Mouse (Mus musculus): Measurements from ENCODE around the gene Olfr937. TPM values are rescaled to one million over a fixed set of nuclear protein-coding genes. Genes with fewer than 3 reads are reported as not detected.

The Olfr937 gene
- polyA plus RNA-seq (2012; rRNA removed) = not detected in 2 replicates

DNA sequence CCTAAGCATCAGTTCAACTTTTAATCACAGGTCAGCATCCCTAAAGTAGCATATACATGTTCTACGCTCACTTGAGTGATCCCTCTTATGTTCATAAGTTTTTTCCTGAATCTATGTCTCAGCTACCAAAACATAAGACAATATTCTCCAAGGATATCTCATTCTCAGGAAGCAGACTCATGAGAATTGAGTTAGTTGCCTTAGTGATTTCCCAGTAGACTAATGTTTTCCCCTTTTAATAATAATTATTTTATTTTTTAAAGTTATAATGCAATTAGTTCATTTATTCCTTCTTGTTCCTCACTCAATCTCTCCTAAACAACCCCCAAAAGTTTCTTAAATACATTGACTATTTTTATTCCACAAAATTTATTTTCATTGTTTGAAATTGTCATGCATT lies at the start of gene Olfr937:
TSS of gene Olfr937 (minus strand) at position 101 of the 400 bp plus-strand sequence.
- DNase-seq (ENCODE audit: low read depth, low spot score) = no peak
- 69% methylated on average over 1 of the region's 1 CpGs for WGBS

DNA sequence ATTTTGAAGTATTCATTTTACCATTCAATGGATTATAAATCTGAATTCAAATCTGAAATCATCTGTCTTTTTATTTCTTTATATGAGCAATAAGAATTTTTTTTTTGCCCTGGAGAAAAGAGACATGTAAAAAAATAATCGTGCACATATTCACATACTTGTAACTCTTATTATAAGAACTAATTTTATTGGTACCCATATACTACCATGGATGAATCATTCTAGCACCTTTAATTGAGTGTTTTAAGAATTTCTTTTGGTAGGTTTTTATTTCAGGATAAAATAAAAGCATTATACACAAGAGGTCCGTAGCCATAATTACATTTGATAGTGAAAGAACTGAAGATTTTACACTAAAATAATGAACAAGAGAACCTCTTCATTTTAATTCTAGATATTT lies 14.0 kb upstream of the Olfr937 start, which contains the start of gene Olfr938:
TSS of gene Olfr938 (minus strand) at position 101 of the 400 bp plus-strand sequence.
- DNase-seq (ENCODE audit: low read depth, low spot score) = no peak
- WGBS = 85% methylated on average over 2 of the region's 2 CpGs

DNA sequence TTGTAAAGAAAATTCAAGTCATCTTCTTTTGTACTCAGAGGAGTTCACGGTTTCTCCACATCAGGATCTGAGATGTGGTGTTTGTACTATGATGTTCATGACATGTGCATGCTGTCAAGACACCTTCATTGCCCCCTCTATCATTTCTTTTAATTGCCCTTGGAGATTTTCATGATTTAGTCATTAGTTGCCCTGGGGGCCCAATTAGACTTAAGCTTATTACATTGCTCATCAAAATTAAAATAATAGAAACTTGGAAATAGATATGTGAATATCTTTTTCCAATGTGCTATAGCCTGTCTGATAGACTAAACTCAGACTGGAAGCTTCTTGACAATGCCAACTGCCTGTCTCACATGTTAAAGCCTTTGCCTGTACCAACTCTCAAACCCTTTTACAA lies 41.5 kb downstream of the Olfr937 start, which contains the start of gene Olfr146:
TSS of gene Olfr146 (minus strand) at position 101 of the 400 bp plus-strand sequence.
- DNase-seq (ENCODE audit: low read depth, low spot score) = no peak
- WGBS = 70% methylated on average over 1 of the region's 1 CpGs

Other genes with a start within 250 kb of the Olfr937 start
- gene Olfr923, start 238.4 kb downstream of the Olfr937 start, polyA plus RNA-seq (2012; rRNA removed) = not detected in 2 replicates
- not detected in 2 replicates for gene Olfr924, start 220.5 kb downstream of the Olfr937 start, polyA plus RNA-seq (2012; rRNA removed)
- not detected in 2 replicates for gene Olfr26, start 209.9 kb downstream of the Olfr937 start, polyA plus RNA-seq (2012; rRNA removed)
- gene Olfr926, start 187.8 kb downstream of the Olfr937 start, polyA plus RNA-seq (2012; rRNA removed) = not detected in 2 replicates
- gene Olfr930, start 135.1 kb downstream of the Olfr937 start, polyA plus RNA-seq (2012; rRNA removed) = not detected in 2 replicates
- gene Olfr933, start 92.6 kb downstream of the Olfr937 start, polyA plus RNA-seq (2012; rRNA removed) = not detected in 2 replicates
- gene Olfr934, start 76.6 kb downstream of the Olfr937 start, polyA plus RNA-seq (2012; rRNA removed) = not detected in 2 replicates
- not detected in 2 replicates for gene Olfr935, start 65.3 kb downstream of the Olfr937 start, polyA plus RNA-seq (2012; rRNA removed)
- gene Olfr146, start 41.6 kb downstream of the Olfr937 start, polyA plus RNA-seq (2012; rRNA removed) = not detected in 2 replicates
- not detected in 2 replicates for gene Olfr938, start 13.9 kb upstream of the Olfr937 start, polyA plus RNA-seq (2012; rRNA removed)
- gene Olfr27, start 63.2 kb upstream of the Olfr937 start, polyA plus RNA-seq (2012; rRNA removed) = not detected in 2 replicates
- not detected in 2 replicates for gene Olfr943, start 101.4 kb upstream of the Olfr937 start, polyA plus RNA-seq (2012; rRNA removed)
- not detected in 2 replicates for gene Olfr944, start 137.0 kb upstream of the Olfr937 start, polyA plus RNA-seq (2012; rRNA removed)
- not detected in 2 replicates for gene Olfr1537, start 185.0 kb upstream of the Olfr937 start, polyA plus RNA-seq (2012; rRNA removed)
- gene Olfr945, start 211.9 kb upstream of the Olfr937 start, polyA plus RNA-seq (2012; rRNA removed) = not detected in 2 replicates

Measured in large intestine, adult 2 months (tissue).